Comparison of ENCODE assay signal across 9 mouse cellular contexts in the genomic region with DNA sequence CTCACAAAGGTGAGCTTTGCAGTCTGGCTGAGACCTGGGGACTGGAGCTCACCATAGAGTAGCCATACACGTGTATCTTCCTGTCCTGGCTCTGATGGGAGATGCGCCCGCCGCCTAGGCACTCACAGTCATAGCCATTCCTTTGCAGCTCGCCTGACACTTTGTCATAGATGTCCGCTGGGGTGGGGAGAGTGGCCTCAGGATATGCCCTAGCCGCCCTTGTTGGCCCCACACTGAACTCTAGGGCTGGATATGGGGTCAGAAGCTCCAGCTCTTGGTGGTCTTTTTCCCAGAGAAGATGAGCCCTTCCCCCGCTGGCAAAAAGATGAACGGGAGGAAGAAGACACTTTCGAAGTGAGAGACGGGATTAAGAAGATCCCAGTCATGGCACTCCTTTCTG. TPM values are rescaled to one million over a fixed set of nuclear protein-coding genes. Genes with fewer than 3 reads are reported as not detected.
DNase-seq lines count a peak whose midpoint lies in the region; ATAC-seq and TF ChIP-seq lines count a peak whose summit lies in the region.
"Had no signal": no experiment of that assay in that cellular context is flagged by ENCODE, and none has a peak within 500 bp of the region (broad histone marks: within the 10 kb centered on the region; RNA-seq: fewer than 3 reads in every experiment).

No protein-coding gene starts in this region.

- H3K9ac ChIP-seq in forebrain, postnatal 0 days: peak overlapping the region; percentile 66
- H3K9ac ChIP-seq in midbrain, embryonic 11.5 days (ENCODE audit: low read length): peak overlapping the region; percentile 57

- H3K27ac ChIP-seq in brown adipose tissue, adult 24 weeks (replicated peaks; ENCODE audit: low read depth, low read length): peak overlapping the region; percentile 32; the same call in 1 of the 2 replicates
- peak overlapping the region; percentile 90 for H3K27ac ChIP-seq in forebrain, postnatal 0 days (ENCODE audit: low read depth, low read length)
- no peak overlapping the region for H3K27ac ChIP-seq in midbrain, embryonic 11.5 days (ENCODE audit: low read depth, low read length)

- peaks cover 3% of the 10 kb centered on the region; the same call in 1 of the 2 replicates for H3K4me1 ChIP-seq in brown adipose tissue, adult 24 weeks (ENCODE audit: control insufficient read depth, insufficient read depth, insufficient read length, low read length)
- H3K4me1 ChIP-seq in forebrain, postnatal 0 days (ENCODE audit: insufficient read depth): peaks cover 11% of the 10 kb centered on the region; the same call in 1 of the 2 replicates
- peaks cover 18% of the 10 kb centered on the region for H3K4me1 ChIP-seq in midbrain, embryonic 11.5 days (ENCODE audit: control insufficient read depth, insufficient read depth, low read length)

- peaks cover 32% of the 10 kb centered on the region for H3K36me3 ChIP-seq in forebrain, postnatal 0 days (ENCODE audit: insufficient read depth)
- peaks cover 4% of the 10 kb centered on the region; the same call in 1 of the 2 replicates for H3K36me3 ChIP-seq in midbrain, embryonic 11.5 days (ENCODE audit: control insufficient read depth, insufficient read depth, low read length)

- 18% methylated on average over 11 of the region's 11 CpGs for WGBS in forebrain, postnatal 0 days
- WGBS in midbrain, embryonic 11.5 days: 22% methylated on average over 11 of the region's 11 CpGs

- H3K9me3 ChIP-seq in forebrain, postnatal 0 days (ENCODE audit: low read length): no peaks in the 10 kb centered on the region
- H3K9me3 ChIP-seq in midbrain, embryonic 11.5 days (ENCODE audit: control insufficient read depth, low read length): no peaks in the 10 kb centered on the region

- peak; percentile 38 for DNase-seq in layer of hippocampus, adult 11-12 months (ENCODE audit: low spot score)
- no peak for DNase-seq in layer of hippocampus, postnatal 36 days
- DNase-seq in forebrain, postnatal 0 days: no peak
- DNase-seq in midbrain, embryonic 11.5 days (ENCODE audit: low spot score, missing footprints): no peak
- DNase-seq in urinary bladder, postnatal 10 days (ENCODE audit: low spot score): no peak
- DNase-seq in spleen, adult 12 weeks (ENCODE audit: low spot score): no peak

- ATAC-seq in forebrain, postnatal 0 days: no peak
- no peak for ATAC-seq in midbrain, embryonic 11.5 days (ENCODE audit: low FRiP score)
- no peak for ATAC-seq in frontal cortex, adult (ENCODE audit: low TSS enrichment)

- peaks cover 30% of the 10 kb centered on the region for H3K27me3 ChIP-seq in forebrain, postnatal 0 days (ENCODE audit: insufficient read depth, low read length)
- peaks cover 34% of the 10 kb centered on the region for H3K27me3 ChIP-seq in midbrain, embryonic 11.5 days (ENCODE audit: control insufficient read depth, insufficient read depth, low read length)

- TF ChIP-seq CTCF in forebrain, postnatal 0 days (IDR thresholded peaks at IDR 0.05; ENCODE audit: low read depth): no peak

- peak overlapping the region; percentile 83 for H3K4me3 ChIP-seq in brown adipose tissue, adult 24 weeks (ENCODE audit: insufficient read depth, low read depth, low read length)
- peak overlapping the region; percentile 63 for H3K4me3 ChIP-seq in forebrain, postnatal 0 days (ENCODE audit: low read depth, low read length)
- peak overlapping the region; percentile 47 for H3K4me3 ChIP-seq in midbrain, embryonic 11.5 days (ENCODE audit: low read depth, low read length)

- peak overlapping the region; percentile 94 for H3K4me2 ChIP-seq in forebrain, postnatal 0 days (ENCODE audit: low read depth)
- peak overlapping the region; percentile 88 for H3K4me2 ChIP-seq in midbrain, embryonic 11.5 days

RNA-seq across cellular contexts. Expression of a gene that starts 0.5 kb away (rescaled TPM):
- total RNA-seq in layer of hippocampus, postnatal 36 days (2021): 1 to 10 TPM; 3.1 to 3.2 TPM
- polyA plus RNA-seq in brown adipose tissue, adult 24 weeks (2012; ENCODE audit: insufficient read depth, insufficient read length, missing spikeins): 0.36 and 0.54 TPM in 2 replicates
- 1.0 and 9.0 TPM in 2 replicates for total RNA-seq in forebrain, postnatal 0 days (2014; rRNA removed)
- 0.21 and 0.26 TPM in 2 replicates for polyA plus RNA-seq in forebrain, postnatal 0 days (2015; fragmentation: Nextera tagmentation; extraction: Ambion mirVana)
- 1.4 and 2.2 TPM in 2 replicates for polyA plus RNA-seq in midbrain, embryonic 11.5 days (2014; fragmentation: Nextera tagmentation; extraction: Ambion mirVana)

RNA-seq across cellular contexts. Expression of a gene that starts 0.9 kb away (rescaled TPM):
- 10 to 100 TPM; 62.5 to 68.3 TPM for total RNA-seq in layer of hippocampus, postnatal 36 days (2021)
- 70.7 and 86.8 TPM in 2 replicates for polyA plus RNA-seq in brown adipose tissue, adult 24 weeks (2012; ENCODE audit: insufficient read depth, insufficient read length, missing spikeins)
- 33.7 and 43.2 TPM in 2 replicates for total RNA-seq in forebrain, postnatal 0 days (2014; rRNA removed)
- polyA plus RNA-seq in forebrain, postnatal 0 days (2015; fragmentation: Nextera tagmentation; extraction: Ambion mirVana): 171 and 185 TPM in 2 replicates
- polyA plus RNA-seq in midbrain, embryonic 11.5 days (2014; fragmentation: Nextera tagmentation; extraction: Ambion mirVana): 158 and 159 TPM in 2 replicates

RNA-seq across cellular contexts. Expression of a gene that starts 7.4 kb away (rescaled TPM):
- total RNA-seq in layer of hippocampus, postnatal 36 days (2021): 100 to 1,000 TPM in 1 of 2 experiments, 10 to 100 TPM in 1; 96.4 to 117 TPM
- polyA plus RNA-seq in brown adipose tissue, adult 24 weeks (2012; ENCODE audit: insufficient read depth, insufficient read length, missing spikeins): 0.44 TPM in 1 of 2 replicates, not detected in the other
- total RNA-seq in forebrain, postnatal 0 days (2014; rRNA removed): 13.5 and 16.0 TPM in 2 replicates
- polyA plus RNA-seq in forebrain, postnatal 0 days (2015; fragmentation: Nextera tagmentation; extraction: Ambion mirVana): 11.3 and 13.7 TPM in 2 replicates
- 0.07 and 0.10 TPM in 2 replicates for polyA plus RNA-seq in midbrain, embryonic 11.5 days (2014; fragmentation: Nextera tagmentation; extraction: Ambion mirVana)
- total RNA-seq: neutrophil, adult 5-6 weeks had no signal

RNA-seq across cellular contexts. Expression of a gene that starts 16.5 kb away (rescaled TPM):
- 100 to 1,000 TPM; 200 to 212 TPM for total RNA-seq in layer of hippocampus, postnatal 36 days (2021)
- polyA plus RNA-seq in brown adipose tissue, adult 24 weeks (2012; ENCODE audit: insufficient read depth, insufficient read length, missing spikeins): 398 and 454 TPM in 2 replicates
- 151 and 174 TPM in 2 replicates for total RNA-seq in forebrain, postnatal 0 days (2014; rRNA removed)
- 368 and 392 TPM in 2 replicates for polyA plus RNA-seq in forebrain, postnatal 0 days (2015; fragmentation: Nextera tagmentation; extraction: Ambion mirVana)
- polyA plus RNA-seq in midbrain, embryonic 11.5 days (2014; fragmentation: Nextera tagmentation; extraction: Ambion mirVana): 385 TPM in 2 replicates

RNA-seq across cellular contexts. Expression of a gene that starts 27.4 kb away (rescaled TPM):
- 10 to 100 TPM; 11.9 to 12.6 TPM for total RNA-seq in layer of hippocampus, postnatal 36 days (2021)
- 7.0 and 12.9 TPM in 2 replicates for polyA plus RNA-seq in brown adipose tissue, adult 24 weeks (2012; ENCODE audit: insufficient read depth, insufficient read length, missing spikeins)
- 8.0 and 9.6 TPM in 2 replicates for total RNA-seq in forebrain, postnatal 0 days (2014; rRNA removed)
- polyA plus RNA-seq in forebrain, postnatal 0 days (2015; fragmentation: Nextera tagmentation; extraction: Ambion mirVana): 7.8 and 9.2 TPM in 2 replicates
- 29.0 and 31.6 TPM in 2 replicates for polyA plus RNA-seq in midbrain, embryonic 11.5 days (2014; fragmentation: Nextera tagmentation; extraction: Ambion mirVana)
